Mouse (Mus musculus) common myeloid progenitor, adult 5-6 weeks (primary cell): ENCODE data around the gene Ctdspl. TPM values are rescaled to one million over a fixed set of nuclear protein-coding genes. Genes with fewer than 3 reads are reported as not detected.
A peak's percentile ranks its signal among the peaks of the same experiment; 100 is the strongest.

Source experiments
- ATAC-seq: replicated peaks from 2 replicates; pipeline ENCODE4 v1.8.0; 2016; ENCODE audit warnings: low read depth, mild to moderate bottlenecking, moderate TSS enrichment, inconsistent platforms; ENCODE audit not compliant: poor library complexity, severe bottlenecking
- total RNA-seq: library from RNA; stranded (forward); fragments of 200-1000, 187-1606 nt; gene quantifications from 2 replicates; pipeline ENCODE4 v1.2.3, GENCODE M21; 2017

Gene Ctdspl
- total RNA-seq, 1 experiment from 2014 or later = 7.8 TPM

DNA sequence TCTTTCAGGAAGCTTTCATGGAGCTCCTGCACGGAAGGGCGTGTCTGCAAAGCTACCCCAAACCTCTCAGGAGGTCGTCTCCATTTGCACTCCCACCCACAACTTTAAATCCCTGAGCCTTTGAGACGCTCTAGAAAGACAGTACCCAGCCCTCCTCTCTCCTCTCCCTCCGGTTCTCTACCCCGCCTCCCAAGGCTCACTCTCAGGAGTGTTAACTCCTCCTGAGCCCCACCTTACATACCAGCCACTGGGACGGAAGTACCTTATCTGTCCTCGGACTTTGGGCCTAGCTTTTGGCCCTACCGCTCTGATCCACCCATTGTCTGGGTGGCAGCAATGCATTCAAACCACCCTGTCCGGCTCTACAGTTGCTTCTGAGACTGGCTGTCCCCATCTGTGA lies 157.7 kb downstream of the Ctdspl start:
- no peak for ATAC-seq

DNA sequence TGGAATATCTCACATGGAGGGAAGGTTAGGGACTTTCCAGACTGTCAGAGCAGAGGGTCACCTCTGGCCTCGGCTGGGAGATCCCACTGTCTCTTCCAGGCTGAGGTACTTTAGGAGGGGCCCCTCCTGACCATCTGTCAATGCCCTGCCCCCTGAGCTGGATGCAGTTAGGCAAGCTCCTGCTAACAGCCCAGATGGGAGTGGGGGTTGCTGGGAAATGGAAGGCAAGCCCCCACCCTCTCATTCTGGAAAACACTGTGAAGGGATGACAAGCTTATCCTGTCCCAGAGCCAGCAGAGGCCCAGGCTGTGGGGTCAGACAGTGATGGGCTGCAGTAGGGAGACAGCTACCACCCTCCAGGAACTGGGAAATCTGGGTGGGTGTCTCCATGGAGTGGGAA lies 160.2 kb downstream of the Ctdspl start:
- ATAC-seq = no peak

DNA sequence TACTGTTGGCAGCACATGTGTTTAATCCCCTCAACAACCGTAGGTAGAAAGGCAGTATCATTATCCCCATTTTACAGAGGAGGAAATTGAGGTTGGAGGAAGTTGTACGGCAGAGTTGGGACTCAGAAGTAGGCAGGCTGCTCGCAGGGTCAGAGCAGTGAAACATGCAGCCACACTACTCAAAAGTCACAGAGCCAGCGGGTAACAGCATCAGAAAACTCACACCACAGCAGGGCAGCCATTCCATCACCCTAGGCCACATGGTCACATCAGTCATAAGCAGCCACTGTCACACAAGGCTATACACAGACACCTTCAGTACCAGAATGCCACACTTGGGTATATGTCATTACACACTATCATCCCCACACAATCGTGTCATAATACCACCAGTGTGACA lies 161.1 kb downstream of the Ctdspl start:
- no peak for ATAC-seq

DNA sequence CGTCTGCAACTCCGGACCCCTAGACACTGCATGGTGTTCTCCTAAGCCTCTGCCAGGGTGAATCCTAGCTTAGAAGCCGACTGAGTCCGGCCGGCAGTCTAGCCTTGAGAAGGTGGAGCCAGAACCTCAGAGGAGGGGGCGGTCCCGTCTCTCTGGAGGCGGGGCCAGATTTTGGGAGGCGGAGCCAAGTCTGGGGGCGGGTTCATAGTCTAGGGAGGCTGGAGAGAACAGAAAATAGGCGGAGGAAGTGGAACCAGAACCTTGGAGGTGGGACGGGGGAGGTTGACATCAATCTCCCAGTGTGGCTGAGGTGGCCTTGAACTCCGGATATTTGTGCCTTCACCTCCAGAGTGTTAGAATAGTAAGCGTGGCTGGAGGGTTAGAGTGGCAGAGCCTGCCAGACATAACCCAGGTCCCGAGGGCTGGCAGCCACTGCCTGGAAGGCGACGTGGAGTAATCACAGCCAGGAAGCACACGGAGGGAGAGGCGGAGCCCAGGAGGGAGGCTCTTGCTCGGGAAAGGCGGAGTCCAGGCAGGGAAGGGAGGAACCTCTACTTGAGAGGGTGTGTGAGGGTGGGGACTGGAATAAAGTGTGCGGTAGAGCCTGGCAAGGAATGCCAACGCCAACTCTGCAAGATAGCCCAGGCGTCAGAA lies 162.0 kb downstream of the Ctdspl start:
- peak; percentile 88 for ATAC-seq

DNA sequence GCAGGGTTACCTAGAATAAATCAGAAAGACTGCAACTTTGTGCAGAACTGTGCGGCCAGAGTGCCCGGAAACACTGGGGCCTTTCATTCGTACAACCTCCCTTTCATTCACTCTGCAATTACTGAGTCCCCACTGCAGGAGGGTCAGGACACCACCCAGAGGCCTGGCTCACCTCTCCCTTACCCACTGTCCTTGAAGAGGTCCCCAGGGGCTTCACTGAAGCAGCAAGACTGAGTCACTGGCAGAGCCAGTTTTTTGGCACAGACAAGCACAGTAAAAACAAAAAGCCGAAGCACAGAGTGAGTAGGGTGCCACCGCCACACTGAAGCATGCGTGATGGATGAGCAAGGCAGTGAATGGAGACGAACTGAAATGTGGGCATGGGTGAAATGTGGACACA lies 163.2 kb downstream of the Ctdspl start:
- no peak for ATAC-seq

DNA sequence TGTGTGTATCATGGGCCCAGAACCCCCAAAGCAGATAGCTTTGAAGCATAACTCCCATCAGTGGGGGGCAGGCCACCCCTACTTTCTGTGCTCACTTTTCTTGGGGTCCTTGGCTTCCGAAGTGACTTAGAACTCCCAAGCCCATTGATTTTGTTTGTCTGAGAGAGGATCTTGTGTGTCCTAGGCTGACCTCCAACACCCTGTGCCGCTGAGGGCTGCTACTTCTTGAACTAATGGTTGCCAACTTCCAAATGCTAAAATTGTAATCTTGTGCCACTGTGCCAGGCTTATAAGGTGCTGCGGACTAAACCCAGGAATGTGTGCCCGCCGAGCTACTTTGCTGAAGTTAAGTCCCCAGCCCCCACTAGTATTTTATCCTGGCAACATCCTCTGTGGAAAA lies 164.2 kb downstream of the Ctdspl start:
- ATAC-seq = no peak

DNA sequence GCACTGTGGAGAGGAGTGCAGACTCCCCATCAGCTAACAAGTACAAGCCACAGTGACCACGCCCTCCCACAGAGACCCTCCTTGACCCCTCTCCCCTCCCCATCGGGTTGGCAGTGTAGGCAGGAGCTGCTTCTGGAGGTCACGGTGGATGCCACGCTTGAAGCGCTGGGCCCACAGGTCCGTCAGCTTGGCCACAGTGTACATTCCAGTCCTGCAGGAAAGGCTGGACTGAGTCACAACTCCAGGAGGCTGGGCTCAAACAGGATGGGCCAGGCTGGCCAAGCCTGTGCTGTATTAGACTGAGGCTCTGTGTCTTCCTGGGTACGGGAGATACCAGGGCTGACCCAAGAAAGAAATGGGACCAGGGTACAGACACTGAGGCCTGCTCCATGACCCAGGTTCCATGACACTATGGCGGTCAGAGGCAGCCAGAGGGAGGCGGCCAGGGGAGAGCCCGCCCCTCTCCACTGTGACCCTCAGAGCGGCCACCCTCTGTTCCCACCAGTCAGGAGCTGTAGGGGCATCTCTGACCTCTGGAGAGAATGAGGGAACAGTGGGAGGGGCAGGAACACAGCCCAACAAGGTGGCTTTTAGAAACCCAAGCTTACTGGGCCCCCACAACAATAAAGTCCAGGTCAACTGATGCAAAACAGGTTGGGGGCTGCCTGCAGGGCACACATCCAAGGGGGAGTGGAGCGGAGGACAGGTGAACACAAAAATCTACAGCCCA lies 165.5 kb downstream of the Ctdspl start:
- no peak for ATAC-seq

DNA sequence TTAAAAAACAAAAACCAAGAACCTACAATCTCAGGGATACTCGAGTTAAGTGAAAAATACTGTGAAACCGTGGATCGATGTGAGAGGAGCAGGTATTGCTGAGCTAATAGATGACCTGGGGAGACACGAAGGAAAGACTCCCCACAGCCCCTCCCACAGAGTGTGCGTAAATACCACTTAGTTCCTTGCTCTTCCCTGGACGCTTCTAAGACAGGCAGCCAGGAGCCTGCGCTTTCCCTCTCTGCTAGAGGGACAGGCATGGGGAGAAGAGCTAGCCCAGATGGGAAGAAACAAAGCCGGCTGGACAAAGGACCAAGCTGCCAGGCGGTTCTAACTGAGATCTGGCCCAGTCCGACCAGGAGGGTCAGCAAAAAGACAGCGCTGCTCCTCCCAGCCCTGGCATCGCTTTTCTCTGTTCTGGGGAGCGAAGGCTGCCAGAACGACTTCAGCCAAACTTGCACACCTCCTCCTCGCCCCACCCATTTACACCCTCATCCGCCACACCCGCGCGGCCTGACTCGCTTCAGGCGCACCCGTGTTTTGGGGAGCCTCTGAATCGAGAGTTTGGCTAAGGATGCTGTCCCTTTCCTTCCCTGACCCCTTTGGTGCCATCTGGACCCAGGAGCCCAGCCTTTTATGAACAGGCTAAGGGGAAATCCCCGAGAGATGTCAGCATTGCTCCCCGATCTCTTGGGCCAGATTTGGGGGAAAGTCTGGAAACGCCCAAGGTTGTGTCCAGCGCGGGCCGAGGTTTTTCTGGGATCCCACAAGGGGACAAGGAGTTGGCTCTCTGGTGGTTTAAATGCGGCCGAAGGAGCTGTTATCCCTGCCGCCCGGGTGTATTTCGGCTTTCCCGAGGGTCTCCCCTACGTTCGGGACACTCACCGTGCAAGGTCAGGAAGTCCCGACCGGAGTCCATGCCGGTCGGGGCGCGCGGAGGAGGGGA lies 166.5 kb downstream of the Ctdspl start:
- no peak for ATAC-seq

Other genes with a start within 250 kb of the Ctdspl start
- 33.9 and 36.3 TPM in 2 replicates for gene Vill, start 126.3 kb downstream of the Ctdspl start, total RNA-seq
- not detected in 2 replicates for gene Plcd1, start 167.0 kb downstream of the Ctdspl start, total RNA-seq
- gene Dlec1, start 176.0 kb downstream of the Ctdspl start, total RNA-seq = not detected in 2 replicates
- not detected in 2 replicates for gene Acaa1b, start 230.6 kb downstream of the Ctdspl start, total RNA-seq
- gene Gm47289, start 232.7 kb downstream of the Ctdspl start, total RNA-seq = not detected in 2 replicates